Mouse (Mus musculus): ENCODE data around the gene Gm3250. TPM values are rescaled to one million over a fixed set of nuclear protein-coding genes. Genes with fewer than 3 reads are reported as not detected.
"Not testable (repeated sequence)": the region's sequence is repeated elsewhere in the genome, so short reads cannot be mapped to it uniquely, and the experiment has no call there.

The Gm3250 gene
- polyA plus RNA-seq (2012; rRNA removed) = not detected in 2 replicates

DNA sequence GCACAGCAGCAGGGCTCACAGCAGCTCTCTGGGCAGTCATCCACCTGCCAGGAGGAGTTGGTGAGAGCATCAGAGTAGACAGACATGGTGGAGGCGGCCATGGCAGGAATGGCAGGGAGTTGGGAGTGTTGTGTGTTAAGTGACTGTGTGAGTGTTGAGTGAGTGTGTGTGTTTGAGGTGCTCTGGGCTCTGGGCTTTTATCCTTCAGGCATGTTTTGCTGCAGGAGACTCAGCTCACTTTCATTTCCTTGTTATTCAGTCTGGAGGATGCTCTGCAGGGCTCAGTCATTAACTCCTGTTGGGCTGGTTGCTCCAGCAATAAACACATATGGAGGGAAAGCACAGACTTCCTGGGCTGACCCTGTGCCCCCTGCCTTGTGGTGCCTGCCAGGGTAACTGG is at the start of gene Gm3250:
TSS of gene Gm3250 (minus strand) at position 101 of the 400 bp plus-strand sequence.
- not testable (repeated sequence) for DNase-seq (ENCODE audit: low read depth)

DNA sequence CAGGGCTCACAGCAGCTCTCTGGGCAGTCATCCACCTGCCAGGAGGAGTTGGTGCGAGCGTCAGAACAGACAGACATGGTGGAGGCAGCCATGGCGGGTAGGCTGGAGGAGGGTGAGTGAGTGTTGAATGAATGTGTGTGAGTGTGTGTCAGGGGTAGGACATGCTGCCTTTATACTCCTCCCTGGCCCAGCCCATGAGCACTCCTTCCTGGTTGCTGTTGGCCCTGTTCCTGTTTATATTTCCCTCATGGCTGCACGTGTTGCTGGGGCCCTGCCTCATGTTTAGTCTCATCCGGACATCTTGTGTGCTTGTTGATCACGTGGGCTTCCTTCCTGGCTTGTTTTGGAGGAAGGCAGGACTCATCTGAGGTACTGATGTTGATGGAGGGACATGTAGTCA is 44.6 kb upstream of the Gm3250 start, which contains the start of gene Krtap10-4:
TSS of gene Krtap10-4 (minus strand) at position 145 of the 400 bp plus-strand sequence.
- no peak for DNase-seq (ENCODE audit: low read depth)

DNA sequence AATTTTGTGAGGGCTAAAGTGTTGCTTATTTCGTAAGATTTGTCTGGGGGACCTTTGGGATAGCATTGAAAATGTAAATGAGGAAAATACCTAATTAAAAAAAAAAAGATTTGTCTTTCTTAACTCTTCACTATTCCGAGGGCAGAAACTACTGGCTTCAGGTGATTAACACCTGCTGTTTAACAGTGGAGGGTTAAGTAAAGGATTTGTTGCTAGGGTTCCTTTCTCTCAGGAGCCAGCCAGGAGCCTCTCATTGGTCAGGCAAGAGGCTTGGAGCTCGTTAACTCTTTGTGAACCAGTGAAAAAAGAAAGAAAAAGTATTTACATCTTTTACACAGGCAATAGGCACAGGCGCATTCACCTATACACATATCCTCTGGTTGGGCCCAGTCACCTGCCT is 36.9 kb upstream of the Gm3250 start:
- DNase-seq (ENCODE audit: low read depth) = no peak

DNA sequence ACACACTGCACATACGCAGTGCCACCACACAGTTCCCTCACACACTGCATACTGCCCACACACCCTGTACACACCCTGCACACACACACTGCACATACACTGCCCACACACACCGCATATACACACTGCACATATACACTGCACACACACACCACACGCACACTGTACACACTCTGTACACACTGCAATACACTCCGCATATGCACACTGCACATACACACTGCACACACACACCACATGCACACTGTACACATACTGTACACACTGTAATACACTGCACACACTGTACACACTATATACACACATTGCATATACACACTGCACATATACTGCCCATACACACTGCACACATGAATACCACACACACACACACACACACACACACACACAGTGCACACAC is 36.2 kb upstream of the Gm3250 start:
- no peak for DNase-seq (ENCODE audit: low read depth)

DNA sequence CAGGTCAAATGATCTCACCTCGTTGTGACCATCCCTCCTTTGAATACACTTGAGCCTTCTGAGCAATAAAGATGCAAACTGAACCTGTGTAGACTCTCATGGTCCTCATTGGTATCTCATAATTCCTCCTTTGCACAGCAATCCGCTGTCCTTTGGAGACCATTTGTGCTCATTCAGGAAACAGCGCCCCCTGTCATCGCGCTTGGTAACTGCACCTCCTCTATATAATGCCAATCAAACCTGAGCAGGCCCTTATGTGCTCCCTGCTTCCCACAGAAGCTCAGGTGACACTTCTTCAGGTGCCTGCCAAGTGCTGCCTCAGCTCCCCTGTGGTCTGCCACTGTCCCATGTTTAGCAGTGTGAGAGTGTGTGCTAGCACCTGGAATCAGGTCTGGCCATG is 33.2 kb upstream of the Gm3250 start:
- no peak for DNase-seq (ENCODE audit: low read depth)

DNA sequence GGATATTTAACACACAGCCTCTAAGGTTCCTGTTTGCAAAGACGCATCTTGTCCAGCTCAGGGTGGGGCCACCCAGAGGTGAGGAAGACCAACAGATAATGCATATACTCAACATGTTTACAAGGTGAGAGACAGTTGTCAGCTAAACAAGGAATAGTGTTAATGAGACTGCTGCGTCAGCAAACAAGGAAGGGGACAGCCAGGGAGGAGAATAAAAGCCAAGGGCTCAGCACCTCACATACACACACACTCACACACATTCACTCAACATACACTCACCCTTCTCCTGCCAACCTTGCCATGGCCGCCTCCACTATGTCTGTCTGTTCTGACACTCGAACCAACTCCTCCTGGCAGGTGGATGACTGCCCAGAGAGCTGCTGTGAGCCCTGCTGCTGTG is 32.0 kb upstream of the Gm3250 start, which contains the start of gene Gm2696:
TSS of gene Gm2696 (plus strand) at position 301 of the 400 bp plus-strand sequence.
- no peak for DNase-seq (ENCODE audit: low read depth)

DNA sequence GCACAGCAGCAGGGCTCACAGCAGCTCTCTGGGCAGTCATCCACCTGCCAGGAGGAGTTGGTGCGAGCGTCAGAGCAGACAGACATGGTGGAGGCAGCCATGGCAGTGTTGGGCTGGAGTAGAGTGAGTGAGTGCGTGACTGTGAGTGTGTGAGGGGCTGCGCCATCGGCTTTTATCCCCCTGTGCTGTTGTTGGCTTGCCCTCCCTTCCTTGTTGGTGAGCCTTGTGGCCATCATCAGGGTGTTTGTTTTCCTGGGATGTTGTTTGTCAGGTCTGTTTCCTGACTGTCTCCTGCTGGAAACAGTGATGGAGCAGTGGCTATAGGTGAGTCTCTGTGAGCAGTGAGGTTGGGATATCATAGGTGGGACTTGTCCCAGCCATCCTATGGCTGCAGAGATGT is 29.4 kb upstream of the Gm3250 start, which contains the start of gene Gm9507:
TSS of gene Gm9507 (minus strand) at position 101 of the 400 bp plus-strand sequence.
- no peak for DNase-seq (ENCODE audit: low read depth)

DNA sequence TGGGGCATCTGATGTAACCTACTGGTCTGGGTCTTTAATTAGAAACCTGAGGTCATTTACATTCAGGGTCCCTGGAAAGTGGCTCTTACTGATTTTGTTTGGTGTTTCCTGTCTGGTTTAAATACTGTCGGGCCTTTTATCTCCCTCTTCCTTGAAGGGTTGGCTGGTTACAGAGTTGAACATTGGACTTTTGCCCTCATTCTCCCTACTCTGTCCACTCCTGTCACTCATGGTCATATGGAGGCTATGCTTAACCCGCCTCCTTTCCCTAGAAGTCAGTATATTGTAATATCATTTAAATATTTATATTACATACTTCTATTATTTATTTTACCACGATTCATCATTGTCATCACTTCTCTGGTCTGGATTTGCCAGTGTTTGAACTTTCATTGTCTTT is 21.8 kb upstream of the Gm3250 start:
- no peak for DNase-seq (ENCODE audit: low read depth)

DNA sequence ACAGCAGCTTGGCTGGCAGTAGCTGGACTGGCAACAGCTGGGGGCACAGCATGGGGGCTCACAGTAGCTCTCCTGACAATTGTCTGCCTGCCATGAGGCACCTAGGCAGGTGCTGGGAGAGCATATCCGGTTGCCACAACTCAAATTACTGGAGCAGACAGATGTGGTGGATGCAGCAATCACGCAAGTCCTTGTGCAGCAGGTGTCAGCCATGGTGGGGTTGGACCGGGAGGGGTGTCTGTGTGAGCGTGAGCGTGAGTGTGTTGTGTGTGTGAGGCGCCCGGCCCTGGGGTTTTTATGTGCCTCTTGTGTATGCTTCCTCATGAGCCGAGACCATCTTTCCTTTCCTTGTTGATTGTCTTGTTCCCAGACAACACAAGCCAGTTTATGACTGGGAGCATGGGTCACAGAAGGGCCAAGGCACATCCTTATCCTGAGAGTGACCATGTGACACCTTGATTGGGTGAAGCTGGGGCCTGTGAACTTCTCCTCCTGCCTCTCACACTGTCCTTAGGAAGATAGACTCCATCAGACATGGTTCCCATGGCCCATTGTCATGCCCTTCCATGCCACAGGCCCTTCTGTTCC is 16.7 kb upstream of the Gm3250 start, which contains the start of gene Gm19668:
TSS of gene Gm19668 (minus strand) at position 213 of the 588 bp plus-strand sequence.
- DNase-seq (ENCODE audit: low read depth) = no peak

DNA sequence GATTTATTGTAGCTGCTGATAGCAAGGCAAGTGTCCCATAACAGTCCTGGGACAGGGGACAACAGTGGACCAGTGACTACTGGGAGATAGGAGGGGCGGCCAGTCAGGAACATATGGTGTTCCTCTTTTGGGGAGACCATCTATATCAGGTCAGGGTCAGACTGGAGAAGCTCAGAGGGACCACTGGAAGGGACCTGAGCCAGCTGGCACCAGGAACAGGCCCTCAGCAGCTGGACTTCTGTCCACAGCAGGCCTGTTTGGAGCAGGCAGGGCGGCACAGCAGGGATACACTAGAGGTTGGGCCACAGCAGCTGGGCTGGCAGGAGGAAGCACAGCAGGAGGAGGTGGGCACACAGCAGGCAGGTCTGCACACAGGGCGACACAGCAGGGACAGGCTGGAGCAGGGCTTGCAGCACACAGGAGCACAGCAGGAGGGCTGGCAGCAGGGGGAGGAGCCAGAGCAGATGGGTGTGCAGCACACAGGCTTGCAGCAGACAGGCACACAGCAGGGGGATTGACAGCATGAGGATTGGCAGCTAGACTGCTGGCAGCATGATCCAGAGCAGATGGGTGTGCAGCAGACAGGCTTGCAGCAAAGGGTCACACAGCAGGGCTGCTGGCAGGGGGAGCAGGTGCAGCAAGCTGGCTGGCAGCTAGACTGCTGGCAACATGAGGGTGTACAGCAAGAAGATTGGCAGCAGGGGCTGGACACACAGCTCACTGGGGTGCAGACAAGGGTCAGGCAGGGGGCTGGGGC is 16.0 kb upstream of the Gm3250 start:
- DNase-seq (ENCODE audit: low read depth) = not testable (repeated sequence)

DNA sequence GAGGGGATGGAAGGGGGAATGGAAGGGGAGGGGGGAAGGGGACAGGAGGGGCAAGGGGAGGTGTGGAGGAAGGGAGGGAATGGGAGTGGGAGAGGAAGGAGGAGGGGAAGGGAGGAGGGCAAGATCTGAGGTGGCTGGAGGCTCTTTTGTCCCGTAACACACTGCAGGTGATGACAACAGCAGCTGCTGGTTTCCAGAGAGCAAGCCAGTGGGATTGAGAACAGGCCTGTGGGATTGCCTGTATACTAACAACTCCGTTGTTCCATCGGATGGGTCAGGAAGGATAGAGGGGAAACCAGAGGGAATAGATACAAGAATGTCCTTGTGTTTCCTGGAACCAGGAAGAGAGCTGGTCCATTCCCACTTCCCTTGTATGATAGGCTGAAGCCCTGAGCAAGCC is 15.3 kb upstream of the Gm3250 start:
- no peak for DNase-seq (ENCODE audit: low read depth)

DNA sequence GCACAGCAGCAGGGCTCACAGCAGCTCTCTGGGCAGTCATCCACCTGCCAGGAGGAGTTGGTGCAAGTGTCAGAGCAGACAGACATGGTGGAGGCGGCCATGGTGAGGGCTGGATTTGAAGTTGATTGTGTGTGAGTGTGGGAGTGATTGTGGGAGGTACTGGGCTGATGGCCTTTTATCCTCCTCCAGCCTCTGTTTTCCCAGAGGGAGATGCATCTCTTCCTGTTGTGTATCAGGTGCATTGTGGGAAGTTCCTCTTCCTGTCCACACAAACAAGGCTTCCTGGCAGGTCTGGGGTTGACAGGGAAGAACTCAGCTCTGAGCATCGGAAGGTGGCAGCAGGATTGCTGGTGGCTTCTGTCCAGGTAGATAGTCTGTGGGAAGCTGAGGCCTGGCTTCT is 12.6 kb upstream of the Gm3250 start, which contains the start of gene Gm9639:
TSS of gene Gm9639 (minus strand) at position 101 of the 400 bp plus-strand sequence.
- DNase-seq (ENCODE audit: low read depth) = no peak

DNA sequence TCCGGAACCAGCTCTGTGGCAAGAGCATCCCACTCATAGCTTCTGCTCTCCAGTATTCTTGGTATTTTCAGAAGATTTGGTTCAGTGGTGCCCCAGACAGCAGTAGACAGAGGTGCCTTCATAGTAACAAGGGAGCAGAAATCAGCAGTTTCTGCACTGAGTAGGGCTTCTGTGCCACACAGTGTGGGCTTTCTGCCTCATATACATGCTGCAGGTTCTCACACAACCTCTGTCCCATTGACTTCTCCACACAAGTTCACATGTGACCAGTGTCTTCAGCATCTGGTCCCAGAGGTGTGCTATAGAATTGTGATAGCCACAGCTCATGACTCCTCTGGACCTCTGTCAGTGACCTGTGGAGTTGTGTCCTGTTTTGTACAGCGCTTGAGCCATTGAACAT is 6.3 kb upstream of the Gm3250 start:
- DNase-seq (ENCODE audit: low read depth) = no peak

DNA sequence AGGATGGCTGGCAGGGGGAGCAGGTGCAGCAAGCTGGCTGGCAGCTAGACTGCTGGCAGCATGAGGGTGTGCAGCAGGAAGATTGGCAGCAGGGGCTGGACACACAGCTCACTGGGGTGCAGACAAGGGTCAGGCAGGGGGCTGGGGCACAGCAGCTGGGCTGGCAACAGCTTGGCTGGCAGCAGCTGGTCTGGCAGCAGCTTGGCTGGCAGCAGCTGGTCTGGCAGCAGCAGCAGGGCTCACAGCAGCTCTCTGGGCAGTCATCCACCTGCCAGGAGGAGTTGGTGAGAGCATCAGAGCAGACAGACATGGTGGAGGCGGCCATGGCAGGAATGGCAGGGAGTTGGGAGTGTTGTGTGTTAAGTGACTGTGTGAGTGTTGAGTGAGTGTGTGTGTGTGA is 5.5 kb upstream of the Gm3250 start, which contains the start of gene Gm7137:
TSS of gene Gm7137 (minus strand) at position 325 of the 400 bp plus-strand sequence.
- DNase-seq (ENCODE audit: low read depth) = not testable (repeated sequence)

DNA sequence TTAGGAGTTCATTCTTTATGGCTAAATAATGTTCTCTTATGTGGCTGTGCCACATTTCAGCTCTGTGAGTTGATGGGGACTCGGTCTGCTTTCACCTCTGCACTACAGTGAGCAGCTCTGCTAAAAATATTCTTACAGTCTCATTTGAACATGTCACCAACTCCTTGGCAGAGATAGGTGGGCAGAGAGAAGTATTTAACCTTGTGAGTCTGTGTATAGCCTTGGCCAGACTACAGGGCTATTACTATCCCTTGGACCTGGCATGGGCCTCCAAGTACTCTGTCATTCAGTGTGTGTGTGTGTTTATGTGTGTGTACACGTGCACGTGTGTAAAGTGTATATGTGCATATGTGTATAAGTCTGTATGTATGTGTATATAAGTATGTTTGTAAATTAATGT is 1.1 kb upstream of the Gm3250 start:
- not testable (repeated sequence) for DNase-seq (ENCODE audit: low read depth)

DNA sequence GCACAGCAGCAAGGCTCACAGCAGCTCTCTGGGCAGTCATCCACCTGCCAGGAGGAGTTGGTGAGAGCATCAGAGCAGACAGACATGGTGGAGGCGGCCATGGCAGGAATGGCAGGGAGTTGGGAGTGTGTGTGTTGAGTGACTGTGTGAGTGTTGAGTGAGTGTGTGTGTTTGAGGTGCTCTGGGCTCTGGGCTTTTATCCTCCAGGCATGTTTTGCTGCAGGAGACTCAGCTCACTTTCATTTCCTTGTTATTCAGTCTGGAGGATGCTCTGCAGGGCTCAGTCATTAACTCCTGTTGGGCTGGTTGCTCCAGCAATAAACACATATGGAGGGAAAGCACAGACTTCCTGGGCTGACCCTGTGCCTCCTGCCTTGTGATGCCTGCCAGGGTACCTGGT is 5.5 kb downstream of the Gm3250 start, which contains the start of gene Gm7138:
TSS of gene Gm7138 (minus strand) at position 101 of the 400 bp plus-strand sequence.
- not testable (repeated sequence) for DNase-seq (ENCODE audit: low read depth)

DNA sequence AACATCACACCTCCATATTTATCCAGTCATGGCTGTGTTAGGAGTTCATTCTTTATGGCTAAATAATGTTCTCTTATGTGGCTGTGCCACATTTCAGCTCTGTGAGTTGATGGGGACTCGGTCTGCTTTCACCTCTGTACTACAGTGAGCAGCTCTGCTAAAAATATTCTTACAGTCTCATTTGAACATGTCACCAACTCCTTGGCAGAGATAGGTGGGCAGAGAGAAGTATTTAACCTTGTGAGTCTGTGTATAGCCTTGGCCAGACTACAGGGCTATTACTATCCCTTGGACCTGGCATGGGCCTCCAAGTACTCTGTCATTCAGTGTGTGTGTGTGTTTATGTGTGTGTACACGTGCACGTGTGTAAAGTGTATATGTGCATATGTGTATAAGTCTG is 10.2 kb downstream of the Gm3250 start:
- not testable (repeated sequence) for DNase-seq (ENCODE audit: low read depth)

DNA sequence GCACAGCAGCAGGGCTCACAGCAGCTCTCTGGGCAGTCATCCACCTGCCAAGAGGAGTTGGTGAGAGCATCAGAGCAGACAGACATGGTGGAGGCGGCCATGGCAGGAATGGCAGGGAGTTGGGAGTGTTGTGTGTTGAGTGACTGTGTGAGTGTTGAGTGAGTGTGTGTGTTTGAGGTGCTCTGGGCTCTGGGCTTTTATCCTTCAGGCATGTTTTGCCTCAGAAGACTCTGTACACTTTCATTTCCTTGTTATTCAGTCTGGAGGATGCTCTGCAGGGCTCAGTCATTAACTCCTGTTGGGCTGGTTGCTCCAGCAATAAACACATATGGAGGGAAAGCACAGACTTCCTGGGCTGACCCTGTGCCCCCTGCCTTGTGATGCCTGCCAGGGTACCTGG is 11.1 kb downstream of the Gm3250 start, which contains the start of gene Gm3238:
TSS of gene Gm3238 (minus strand) at position 101 of the 400 bp plus-strand sequence.
- DNase-seq (ENCODE audit: low read depth) = not testable (repeated sequence)

DNA sequence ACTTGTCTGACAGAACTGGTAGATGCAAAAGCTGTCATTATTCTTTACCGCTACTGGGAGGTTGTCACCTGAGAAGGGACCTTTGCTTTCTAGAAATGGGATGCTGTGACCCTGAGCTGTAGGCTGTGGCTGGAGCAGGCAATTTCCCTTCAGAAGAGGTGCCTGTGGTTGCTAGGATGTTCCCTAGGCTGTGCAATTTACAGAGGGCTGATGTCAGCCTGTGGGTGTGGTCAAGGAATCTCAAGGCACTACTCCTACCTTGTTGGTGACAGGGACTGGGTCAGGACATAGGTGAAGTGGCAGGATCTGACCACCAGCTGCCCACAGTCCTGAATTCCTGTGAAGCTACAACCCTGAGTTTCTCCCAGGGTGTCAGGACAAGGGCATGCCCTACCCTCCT is 12.6 kb downstream of the Gm3250 start:
- no peak for DNase-seq (ENCODE audit: low read depth)

DNA sequence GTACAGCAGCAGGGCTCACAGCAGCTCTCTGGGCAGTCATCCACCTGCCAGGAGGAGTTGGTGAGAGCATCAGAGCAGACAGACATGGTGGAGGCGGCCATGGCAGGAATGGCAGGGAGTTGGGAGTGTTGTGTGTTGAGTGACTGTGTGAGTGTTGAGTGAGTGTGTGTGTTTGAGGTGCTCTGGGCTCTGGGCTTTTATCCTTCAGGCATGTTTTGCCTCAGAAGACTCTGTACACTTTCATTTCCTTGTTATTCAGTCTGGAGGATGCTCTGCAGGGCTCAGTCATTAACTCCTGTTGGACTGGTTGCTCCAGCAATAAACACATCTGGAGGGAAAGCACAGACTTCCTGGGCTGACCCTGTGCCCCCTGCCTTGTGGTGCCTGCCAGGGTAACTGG is 22.8 kb downstream of the Gm3250 start, which contains the start of gene Gm3233:
TSS of gene Gm3233 (minus strand) at position 101 of the 400 bp plus-strand sequence.
- DNase-seq (ENCODE audit: low read depth) = not testable (repeated sequence)

DNA sequence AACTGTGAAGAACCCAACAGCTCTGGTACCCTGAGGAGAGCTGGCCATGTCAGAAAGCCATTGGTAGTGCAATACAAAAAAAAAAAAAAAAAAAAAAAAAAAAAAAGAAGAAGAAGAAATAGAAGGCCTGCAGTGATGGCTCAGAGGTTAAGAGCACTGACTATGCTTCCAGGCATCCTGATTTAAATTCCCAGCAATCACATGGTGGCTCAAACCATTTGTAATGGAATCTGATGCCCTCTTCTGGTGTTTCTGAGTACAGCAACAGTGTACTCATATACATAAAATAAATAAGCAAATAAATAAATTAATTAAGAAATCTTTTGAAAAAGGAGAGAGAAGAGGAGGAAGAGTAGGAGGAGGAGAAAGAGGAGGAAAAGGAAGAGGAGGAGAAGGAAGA is 28.9 kb downstream of the Gm3250 start:
- DNase-seq (ENCODE audit: low read depth) = no peak

DNA sequence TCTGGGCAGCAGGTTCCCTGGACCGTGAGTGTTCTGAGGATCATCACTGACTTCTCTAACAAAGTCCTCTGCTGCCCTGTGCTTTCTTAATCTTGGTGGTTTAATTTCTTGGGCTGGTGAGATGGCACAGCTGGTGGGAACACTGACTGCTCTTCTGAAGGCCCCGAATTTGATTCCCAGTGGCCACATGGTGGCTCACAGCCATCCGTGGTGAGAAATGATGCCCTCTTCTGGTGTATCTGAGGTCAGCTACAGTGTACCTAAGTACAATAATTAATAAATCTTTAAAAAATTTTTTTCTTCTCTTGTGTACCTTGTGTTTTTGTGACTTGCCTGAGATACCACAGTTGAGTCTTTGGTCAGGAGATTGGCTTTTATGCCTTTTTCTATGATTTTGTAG is 30.0 kb downstream of the Gm3250 start:
- not testable (repeated sequence) for DNase-seq (ENCODE audit: low read depth)
